Mouse (Mus musculus): ENCODE measurements at regions not wholly inside any gene's neighbourhood (a gene's known extent, or its start where the extent isn't known, plus 50 kb on each side); places are given as distances from the start of the nearest gene placed in this dataset.

DNA sequence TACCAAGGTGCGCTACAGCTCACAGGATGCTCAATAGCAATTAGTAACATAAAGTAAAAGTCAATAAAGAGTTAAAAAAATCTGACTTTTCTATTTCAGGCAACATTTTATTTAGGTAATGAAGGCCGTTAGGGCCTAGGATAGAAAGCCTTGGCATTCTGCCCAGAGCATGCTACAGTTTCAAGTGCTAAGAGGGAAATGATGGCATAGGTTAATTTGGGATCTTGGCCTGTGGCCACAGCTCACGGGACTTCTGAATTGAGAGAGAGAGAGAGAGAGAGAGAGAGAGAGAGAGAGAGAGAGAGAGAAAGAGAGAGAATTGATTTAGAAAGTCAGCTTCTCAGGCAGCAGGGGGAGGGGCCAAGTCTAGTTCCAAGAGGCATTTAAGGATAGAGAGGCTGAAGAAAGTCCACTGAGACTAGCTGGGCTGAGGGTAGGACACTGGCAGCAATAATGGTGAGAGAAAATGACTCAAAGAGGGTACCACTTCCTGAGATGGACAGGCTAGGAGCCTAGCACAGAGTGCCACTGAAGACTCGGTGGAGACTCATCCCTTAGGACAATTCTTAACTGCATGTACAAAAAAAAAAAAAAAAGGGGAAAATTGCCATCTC is 52.6 kb upstream of the Klf14 start:
- Histone ChIP-seq H3K27me3 (ENCODE audit: control insufficient read depth, insufficient read depth, low read length) (no peaks in the 10 kb centered on the region), H3K4me2 (ENCODE audit: low read depth, low read length) (no peak overlapping the region), H3K4me1 (ENCODE audit: control insufficient read depth, insufficient read depth, low read length) (peaks cover 6% of the 10 kb centered on the region; the same call in 1 of the 2 replicates), H3K4me3 (ENCODE audit: low read depth, low read length) (no peak overlapping the region), H3K9ac (replicated peaks; ENCODE audit: low read depth, low read length) (no peak overlapping the region), H3K27ac (ENCODE audit: low read depth, low read length) (no peak overlapping the region), H3K36me3 (ENCODE audit: control insufficient read depth, insufficient read depth, low read length) (no peaks in the 10 kb centered on the region), H3K9me3 (ENCODE audit: control insufficient read depth, low read length) (no peaks in the 10 kb centered on the region)
- WGBS, result 39% methylated on average over 4 of the region's 4 CpGs
- ATAC-seq (ENCODE audit: low read depth), result 0 out of 2 replicates have a peak, but pooled peaks have one; percentile 41

- no peak overlapping the region for H3K4me2 ChIP-seq (ENCODE audit: low read depth, low read length)
- H3K9me3 ChIP-seq (ENCODE audit: control insufficient read depth, low read length), result no peaks in the 10 kb centered on the region
- no peak overlapping the region for H3K27ac ChIP-seq (ENCODE audit: low read depth, low read length)
- H3K4me1 ChIP-seq (ENCODE audit: control insufficient read depth, insufficient read depth, low read length), result 0 out of 2 replicates have a peak, but pooled peaks cover 4% of the 10 kb centered on the region
- WGBS, result 77% methylated on average over 7 of the region's 7 CpGs
- no peaks in the 10 kb centered on the region for H3K36me3 ChIP-seq (ENCODE audit: control insufficient read depth, insufficient read depth, low read length)
- H3K4me3 ChIP-seq (ENCODE audit: low read depth, low read length), result no peak overlapping the region
- H3K9ac ChIP-seq (replicated peaks; ENCODE audit: low read depth, low read length), result no peak overlapping the region
- ATAC-seq (ENCODE audit: low read depth), result no peak
- H3K27me3 ChIP-seq (ENCODE audit: control insufficient read depth, insufficient read depth, low read length), result no peaks in the 10 kb centered on the region
Observed at GRCm38 (mm10) chr6:31016566-31016965, 57.7 kb upstream of the Klf14 start.

- no peaks in the 10 kb centered on the region for H3K9me3 ChIP-seq (ENCODE audit: control insufficient read depth, low read length)
- H3K36me3 ChIP-seq (ENCODE audit: control insufficient read depth, insufficient read depth, low read length), result no peaks in the 10 kb centered on the region
- 90% methylated on average over 5 of the region's 5 CpGs for WGBS
- no peaks in the 10 kb centered on the region for H3K27me3 ChIP-seq (ENCODE audit: control insufficient read depth, insufficient read depth, low read length)
- no peak overlapping the region for H3K27ac ChIP-seq (ENCODE audit: low read depth, low read length)
- no peak overlapping the region for H3K4me2 ChIP-seq (ENCODE audit: low read depth, low read length)
- H3K4me3 ChIP-seq (ENCODE audit: low read depth, low read length), result no peak overlapping the region
- no peak for ATAC-seq (ENCODE audit: low read depth)
- no peak overlapping the region for H3K9ac ChIP-seq (replicated peaks; ENCODE audit: low read depth, low read length)
- no peaks in the 10 kb centered on the region for H3K4me1 ChIP-seq (ENCODE audit: control insufficient read depth, insufficient read depth, low read length)
Observed at GRCm38 (mm10) chr6:31021776-31022175, 62.9 kb upstream of the Klf14 start.

DNA sequence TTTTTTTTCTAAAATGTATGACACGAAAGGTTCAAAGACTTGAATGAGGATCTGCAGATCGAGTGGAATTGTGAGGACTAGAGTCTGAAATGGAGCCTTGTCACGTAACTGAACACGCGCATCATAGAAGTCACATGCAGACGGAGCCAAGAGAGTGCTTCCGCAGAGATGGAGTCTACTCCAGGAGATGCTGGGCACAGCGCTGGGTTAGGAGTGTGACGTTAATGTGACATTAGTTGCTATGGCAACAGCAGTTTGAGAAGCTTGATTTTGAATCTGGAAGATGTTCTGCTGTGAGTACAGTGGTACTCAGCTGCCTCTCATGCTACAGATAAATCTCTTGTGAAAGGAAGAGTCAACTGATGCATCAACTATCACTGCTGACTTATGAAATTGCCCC is 70.9 kb upstream of the Klf14 start:
- no peaks in the 10 kb centered on the region for H3K36me3 ChIP-seq (ENCODE audit: control insufficient read depth, insufficient read depth, low read length)
- no peaks in the 10 kb centered on the region for H3K27me3 ChIP-seq (ENCODE audit: control insufficient read depth, insufficient read depth, low read length)
- ATAC-seq (ENCODE audit: low read depth), result peak; percentile 36; the same call in 1 of the 2 replicates
- 65% methylated on average over 9 of the region's 9 CpGs for WGBS
- H3K27ac ChIP-seq (ENCODE audit: low read depth, low read length), result no peak overlapping the region
- H3K9ac ChIP-seq (replicated peaks; ENCODE audit: low read depth, low read length), result no peak overlapping the region
- 0 out of 2 replicates have a peak, but pooled peaks cover 3% of the 10 kb centered on the region for H3K4me1 ChIP-seq (ENCODE audit: control insufficient read depth, insufficient read depth, low read length)
- no peaks in the 10 kb centered on the region for H3K9me3 ChIP-seq (ENCODE audit: control insufficient read depth, low read length)
- H3K4me2 ChIP-seq (ENCODE audit: low read depth, low read length), result no peak overlapping the region
- no peak overlapping the region for H3K4me3 ChIP-seq (ENCODE audit: low read depth, low read length)

DNA sequence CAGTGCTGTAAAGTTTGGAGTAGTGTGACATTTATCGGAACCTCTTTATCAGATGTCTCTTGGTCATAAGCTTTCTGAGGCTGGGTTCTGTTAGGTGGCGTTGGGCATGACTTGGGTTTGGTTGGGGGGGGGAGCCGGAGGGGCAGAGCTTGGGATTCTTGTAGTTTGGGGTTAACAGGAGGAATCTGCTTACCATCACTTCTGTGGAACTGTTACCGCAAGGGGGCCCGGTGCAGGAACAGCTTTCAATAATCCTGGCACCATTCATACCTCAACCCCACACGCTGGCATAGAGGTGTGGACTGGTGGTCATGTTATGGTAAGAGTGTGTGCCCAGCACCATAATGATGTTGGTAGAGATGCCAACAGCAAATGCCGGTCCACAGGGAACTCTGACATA is 72.1 kb upstream of the Klf14 start:
- Histone ChIP-seq H3K4me1 (ENCODE audit: control insufficient read depth, insufficient read depth, low read length) (0 out of 2 replicates have a peak, but pooled peaks cover 3% of the 10 kb centered on the region), H3K36me3 (ENCODE audit: control insufficient read depth, insufficient read depth, low read length) (no peaks in the 10 kb centered on the region), H3K27ac (ENCODE audit: low read depth, low read length) (no peak overlapping the region), H3K4me3 (ENCODE audit: low read depth, low read length) (no peak overlapping the region), H3K4me2 (ENCODE audit: low read depth, low read length) (no peak overlapping the region), H3K27me3 (ENCODE audit: control insufficient read depth, insufficient read depth, low read length) (no peaks in the 10 kb centered on the region), H3K9me3 (ENCODE audit: control insufficient read depth, low read length) (no peaks in the 10 kb centered on the region), H3K9ac (replicated peaks; ENCODE audit: low read depth, low read length) (no peak overlapping the region)
- WGBS, result 94% methylated on average over 7 of the region's 7 CpGs
- ATAC-seq (ENCODE audit: low read depth), result no peak

- no peak for ATAC-seq (ENCODE audit: low read depth)
- Histone ChIP-seq H3K9me3 (ENCODE audit: control insufficient read depth, low read length) (no peaks in the 10 kb centered on the region), H3K27ac (ENCODE audit: low read depth, low read length) (no peak overlapping the region), H3K4me2 (ENCODE audit: low read depth, low read length) (no peak overlapping the region), H3K36me3 (ENCODE audit: control insufficient read depth, insufficient read depth, low read length) (no peaks in the 10 kb centered on the region), H3K27me3 (ENCODE audit: control insufficient read depth, insufficient read depth, low read length) (no peaks in the 10 kb centered on the region), H3K4me3 (ENCODE audit: low read depth, low read length) (no peak overlapping the region), H3K9ac (replicated peaks; ENCODE audit: low read depth, low read length) (no peak overlapping the region), H3K4me1 (ENCODE audit: control insufficient read depth, insufficient read depth, low read length) (0 out of 2 replicates have a peak, but pooled peaks cover 3% of the 10 kb centered on the region)
- 91% methylated on average over 4 of the region's 4 CpGs for WGBS
Observed at GRCm38 (mm10) chr6:31032147-31032546, 73.3 kb upstream of the Klf14 start.

- 0 out of 2 replicates have a peak, but pooled peaks cover 3% of the 10 kb centered on the region for H3K4me1 ChIP-seq (ENCODE audit: control insufficient read depth, insufficient read depth, low read length)
- peak overlapping the region; percentile 62; the same call in 1 of the 2 replicates for H3K27ac ChIP-seq (ENCODE audit: low read depth, low read length)
- no peak overlapping the region for H3K9ac ChIP-seq (replicated peaks; ENCODE audit: low read depth, low read length)
- H3K36me3 ChIP-seq (ENCODE audit: control insufficient read depth, insufficient read depth, low read length), result no peaks in the 10 kb centered on the region
- no peak overlapping the region for H3K4me3 ChIP-seq (ENCODE audit: low read depth, low read length)
- H3K4me2 ChIP-seq (ENCODE audit: low read depth, low read length), result 0 out of 2 replicates have a peak overlapping the region, but pooled peaks have one; percentile 18
- WGBS, result 9% methylated on average over 12 of the region's 12 CpGs
- no peaks in the 10 kb centered on the region for H3K9me3 ChIP-seq (ENCODE audit: control insufficient read depth, low read length)
- peak; percentile 87 for ATAC-seq (ENCODE audit: low read depth)
- H3K27me3 ChIP-seq (ENCODE audit: control insufficient read depth, insufficient read depth, low read length), result no peaks in the 10 kb centered on the region
Observed at GRCm38 (mm10) chr6:31032980-31033608, 74.2 kb upstream of the Klf14 start.

DNA sequence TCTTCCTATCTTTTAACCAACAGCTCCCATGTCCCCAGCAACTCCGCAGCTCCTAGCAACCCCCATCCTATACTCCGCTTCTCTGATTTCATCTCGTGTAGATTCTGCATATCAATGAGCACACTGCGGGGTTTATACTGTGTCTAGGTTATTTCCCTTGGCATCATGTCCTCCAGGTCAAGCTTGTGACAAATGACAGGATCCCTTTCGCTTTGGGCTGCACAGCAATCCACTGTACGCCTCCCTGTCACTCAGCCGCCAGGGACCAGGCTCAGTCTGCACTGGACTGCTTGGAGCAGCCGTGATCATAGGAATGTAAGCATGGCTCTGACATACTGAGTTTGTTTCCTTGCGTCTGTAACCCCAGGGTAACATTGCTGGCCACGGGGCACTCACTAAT is 75.9 kb upstream of the Klf14 start:
- no peak for ATAC-seq (ENCODE audit: low read depth)
- 0 out of 2 replicates have a peak, but pooled peaks cover 3% of the 10 kb centered on the region for H3K4me1 ChIP-seq (ENCODE audit: control insufficient read depth, insufficient read depth, low read length)
- H3K9me3 ChIP-seq (ENCODE audit: control insufficient read depth, low read length), result no peaks in the 10 kb centered on the region
- WGBS, result 66% methylated on average over 10 of the region's 10 CpGs
- H3K27me3 ChIP-seq (ENCODE audit: control insufficient read depth, insufficient read depth, low read length), result no peaks in the 10 kb centered on the region
- H3K36me3 ChIP-seq (ENCODE audit: control insufficient read depth, insufficient read depth, low read length), result no peaks in the 10 kb centered on the region
- no peak overlapping the region for H3K9ac ChIP-seq (replicated peaks; ENCODE audit: low read depth, low read length)
- no peak overlapping the region for H3K27ac ChIP-seq (ENCODE audit: low read depth, low read length)
- no peak overlapping the region for H3K4me3 ChIP-seq (ENCODE audit: low read depth, low read length)
- no peak overlapping the region for H3K4me2 ChIP-seq (ENCODE audit: low read depth, low read length)

DNA sequence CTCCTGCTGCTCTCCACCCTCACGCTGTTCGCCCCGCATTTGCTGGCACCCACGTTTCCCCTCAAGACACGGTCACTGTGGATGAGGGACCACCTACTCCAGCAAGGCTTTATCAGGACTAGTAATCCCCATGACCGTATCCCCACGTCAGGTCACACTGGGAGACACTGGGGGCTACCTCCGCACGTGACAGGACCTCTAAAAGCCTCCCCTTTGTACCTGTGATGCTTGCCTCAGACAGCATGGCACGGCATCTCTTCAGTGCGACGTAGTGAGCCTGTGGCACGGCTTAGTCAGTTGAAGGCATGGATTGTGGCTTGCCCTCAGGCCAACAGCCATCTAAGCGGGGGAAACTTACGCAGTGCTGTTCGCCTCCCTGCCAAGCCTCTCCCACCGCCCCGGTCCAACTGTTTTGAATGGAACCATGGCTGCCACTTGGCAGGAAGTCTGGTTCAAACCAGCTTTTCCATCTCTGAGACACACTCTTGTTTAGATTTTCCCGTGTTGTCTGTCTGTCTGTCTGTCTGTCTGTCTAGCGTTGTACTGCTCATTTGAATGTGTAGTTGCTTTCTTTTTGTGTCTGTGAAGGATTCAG is 79.0 kb upstream of the Klf14 start:
- Histone ChIP-seq H3K36me3 (ENCODE audit: control insufficient read depth, insufficient read depth, low read length) (no peaks in the 10 kb centered on the region), H3K9ac (replicated peaks; ENCODE audit: low read depth, low read length) (no peak overlapping the region)
- ATAC-seq (ENCODE audit: low read depth), result no peak

More for the DNA sequence above, 79.0 kb upstream of the Klf14 start:
- 70% methylated on average over 20 of the region's 20 CpGs for WGBS
- no peak overlapping the region for H3K4me3 ChIP-seq (ENCODE audit: low read depth, low read length)
- no peaks in the 10 kb centered on the region for H3K4me1 ChIP-seq (ENCODE audit: control insufficient read depth, insufficient read depth, low read length)
- H3K27ac ChIP-seq (ENCODE audit: low read depth, low read length), result no peak overlapping the region
- H3K9me3 ChIP-seq (ENCODE audit: control insufficient read depth, low read length), result no peaks in the 10 kb centered on the region
- no peak overlapping the region for H3K4me2 ChIP-seq (ENCODE audit: low read depth, low read length)
- H3K27me3 ChIP-seq (ENCODE audit: control insufficient read depth, insufficient read depth, low read length), result no peaks in the 10 kb centered on the region
